Comparison of ENCODE assay signal across 25 mouse cellular contexts in the genomic region with DNA sequence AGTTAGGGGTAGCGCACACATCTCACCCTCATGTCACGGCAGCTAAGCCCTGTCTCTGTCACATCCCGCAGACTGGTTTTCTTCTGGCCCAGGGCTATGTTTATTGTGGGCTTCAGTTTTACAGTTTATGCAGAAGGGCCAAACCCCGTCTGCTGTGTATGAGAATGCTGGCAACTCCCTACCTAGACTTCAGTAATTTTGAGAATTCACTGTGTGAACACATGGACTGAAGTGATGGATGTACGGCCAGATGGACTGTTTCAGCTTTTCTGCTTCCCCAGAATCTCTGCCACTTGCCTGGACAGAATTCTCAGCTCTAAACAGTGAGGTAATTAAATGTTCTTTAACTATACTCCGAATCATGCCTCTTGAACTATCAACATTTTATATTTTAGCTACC.
"Had no signal": no experiment of that assay in that cellular context is flagged by ENCODE, and none has a peak within 500 bp of the region (broad histone marks: within the 10 kb centered on the region; RNA-seq: fewer than 3 reads in every experiment).

No protein-coding gene starts in this region.

- H3K9me3 ChIP-seq: heart, embryonic 10.5 days; heart, embryonic 12.5 days; hindbrain, embryonic 10.5 days; hindbrain, embryonic 12.5 days; limb, embryonic 13.5 days; limb, embryonic 15.5 days; liver, embryonic 12.5 days had no signal

- H3K4me1 ChIP-seq: heart, embryonic 10.5 days; heart, embryonic 12.5 days; hindbrain, embryonic 10.5 days; hindbrain, embryonic 12.5 days; limb, embryonic 15.5 days; liver, embryonic 12.5 days had no signal

- H3K27ac ChIP-seq: gastrocnemius, adult 2 months; heart, adult 2 months; heart, embryonic 10.5 days; hindbrain, embryonic 10.5 days; hindbrain, embryonic 12.5 days; hindbrain, embryonic 14.5 days; limb, embryonic 13.5 days; limb, embryonic 15.5 days; liver, embryonic 12.5 days; liver, embryonic 14.5 days had no signal

- ATAC-seq: hindbrain, embryonic 16.5 days; inflammation-experienced regulatory T-cells, adult 6 months; intestine, embryonic 16.5 days; liver, embryonic 12.5 days had no signal

- H3K4me2 ChIP-seq: heart, embryonic 12.5 days; hindbrain, embryonic 12.5 days; hindbrain, embryonic 14.5 days; limb, embryonic 13.5 days; limb, embryonic 15.5 days; liver, embryonic 12.5 days had no signal

- H3K9ac ChIP-seq: heart, embryonic 12.5 days; hindbrain, embryonic 12.5 days; hindbrain, embryonic 14.5 days; limb, embryonic 13.5 days; limb, embryonic 15.5 days; liver, embryonic 12.5 days; liver, embryonic 14.5 days had no signal

- H3K27me3 ChIP-seq: heart, embryonic 12.5 days; hindbrain, embryonic 12.5 days; limb, embryonic 13.5 days; limb, embryonic 15.5 days; liver, embryonic 12.5 days had no signal

- H3K36me3 ChIP-seq: heart, embryonic 10.5 days; heart, embryonic 12.5 days; hindbrain, embryonic 10.5 days; hindbrain, embryonic 12.5 days; limb, embryonic 13.5 days; limb, embryonic 15.5 days; liver, embryonic 12.5 days had no signal

- H3K4me3 ChIP-seq: gastrocnemius, adult 2 months; heart, adult 2 months; heart, embryonic 10.5 days; heart, embryonic 12.5 days; hindbrain, embryonic 10.5 days; hindbrain, embryonic 12.5 days; limb, embryonic 13.5 days; limb, embryonic 15.5 days; liver, embryonic 12.5 days had no signal

- DNase-seq: gastrocnemius, adult 2 months; gastrocnemius, postnatal 10 days; gastrocnemius, postnatal 25 days; heart, adult 2 months; heart, postnatal 10 days; heart, postnatal 4 days; kidney, adult 18-20 months; kidney, adult 8-10 months; kidney, postnatal 10 days; kidney, postnatal 36 days; layer of hippocampus, adult 9-11 months; layer of hippocampus, postnatal 36 days; left cerebral cortex, postnatal 4 days had no signal
